Mouse (Mus musculus) mature B cell (primary cell): Measurements from ENCODE around the gene Cdh24.

Experiments
- in situ Hi-C: fragments of 300-500 bp; cut with MboI; formaldehyde crosslinking; loops from 2 replicates; pipeline ENCODE4 v1.14.3; 2019

Gene Cdh24

DNA sequence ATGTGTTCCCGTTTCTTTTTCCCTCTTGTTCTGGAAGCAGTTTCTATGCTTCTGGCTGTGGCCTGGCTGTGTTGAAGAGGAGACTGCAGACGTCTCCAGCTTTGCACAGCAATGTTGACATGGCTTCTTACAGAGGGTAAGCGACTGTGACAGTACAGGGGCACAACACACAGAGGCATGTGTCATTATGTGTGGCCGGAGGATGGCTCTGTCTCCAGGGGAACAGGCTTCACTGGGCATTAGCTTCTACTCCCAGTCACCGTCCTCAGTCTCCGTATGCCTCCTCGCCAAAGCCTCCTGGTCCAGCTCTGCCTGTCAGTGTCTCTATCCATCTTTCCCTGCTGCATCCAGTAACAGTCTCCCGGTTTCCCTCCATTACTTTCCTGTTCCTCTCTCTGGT, 33.9 kb downstream of the Cdh24 start:
- in situ Hi-C loops, result no loop called here

DNA sequence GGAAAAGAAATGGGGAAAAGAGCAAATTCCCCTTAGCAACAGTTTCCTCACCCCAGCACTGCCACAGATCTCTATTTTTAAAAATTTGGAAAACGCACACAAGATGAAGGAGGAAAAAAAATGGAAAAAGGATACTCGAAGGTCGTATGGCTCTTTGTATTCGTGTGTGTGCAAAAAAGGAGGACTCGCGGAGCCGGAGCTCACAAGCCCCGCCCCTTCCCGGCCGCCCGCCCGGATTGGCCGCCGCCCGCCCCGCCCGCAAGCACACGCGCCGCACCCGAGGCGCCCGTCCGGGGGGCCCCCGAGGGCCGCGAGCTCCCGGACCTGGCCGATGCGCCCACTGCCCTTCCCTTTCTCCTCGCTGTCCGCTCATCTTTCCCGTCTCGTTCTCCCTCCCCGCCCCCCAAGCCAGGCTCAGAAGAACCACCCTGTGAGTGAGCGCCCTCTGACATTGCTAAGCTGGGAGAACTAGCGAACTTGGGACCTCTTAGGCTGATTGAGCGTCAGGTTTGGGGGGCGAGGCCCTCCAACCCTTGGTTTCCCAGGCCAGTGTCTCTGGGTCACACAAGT, 35.3 kb downstream of the Cdh24 start, which contains the start of gene 4931414P19Rik:
Gene 4931414P19Rik (minus strand): TSS at position 242 of the 570 bp plus-strand sequence.
- in situ Hi-C loops, result no loop called here

DNA sequence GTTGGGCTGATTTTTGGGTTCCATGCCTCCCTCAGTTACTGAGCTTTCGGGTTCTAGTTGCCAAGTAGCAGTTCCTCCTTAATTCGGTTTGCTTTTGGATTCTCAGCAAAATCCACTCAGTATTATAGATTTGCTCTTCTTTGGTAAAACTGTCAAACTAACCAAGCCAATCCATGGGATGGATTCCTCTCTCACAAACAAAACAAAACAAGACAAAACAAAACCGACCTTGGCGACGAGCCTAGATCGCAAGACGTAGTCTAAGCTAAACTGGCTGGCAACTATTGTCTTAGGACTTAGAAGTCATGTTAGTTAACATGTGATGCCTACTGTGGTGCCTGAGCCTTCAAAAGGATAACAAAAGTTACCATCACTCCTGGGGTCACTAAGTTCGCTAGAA, 37.5 kb downstream of the Cdh24 start:
- in situ Hi-C loops, result no loop called here

DNA sequence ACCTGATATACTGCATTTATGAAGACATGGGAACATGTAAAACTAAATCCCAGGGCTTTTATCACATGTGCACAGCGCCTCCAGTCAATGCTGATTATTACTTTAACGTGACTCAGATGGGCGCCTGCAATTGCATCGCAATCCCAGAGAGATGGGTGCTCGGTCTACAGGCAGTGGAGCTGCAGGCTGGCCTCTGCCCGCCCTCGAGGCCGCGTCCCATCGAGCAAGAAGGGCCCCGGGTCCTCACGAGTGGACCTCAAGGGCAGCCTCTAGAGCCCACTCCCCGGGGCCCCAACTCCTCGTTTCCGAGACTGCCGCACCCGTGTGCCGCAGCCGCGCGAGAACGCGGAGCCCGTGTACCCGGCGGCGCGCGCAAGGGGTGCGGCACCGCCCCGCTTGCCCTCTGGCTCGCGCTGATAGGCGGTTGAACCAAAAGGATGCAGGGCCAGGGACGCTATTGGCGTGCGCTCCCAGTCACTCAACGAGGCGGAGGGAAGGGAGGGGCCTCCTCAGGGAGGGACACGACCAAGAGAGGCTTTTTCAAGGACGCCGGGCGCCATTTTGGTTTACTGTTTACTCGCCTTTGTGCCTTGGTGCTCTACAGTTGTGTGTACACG, 38.0 kb downstream of the Cdh24 start:
- in situ Hi-C loops, result no loop called here

DNA sequence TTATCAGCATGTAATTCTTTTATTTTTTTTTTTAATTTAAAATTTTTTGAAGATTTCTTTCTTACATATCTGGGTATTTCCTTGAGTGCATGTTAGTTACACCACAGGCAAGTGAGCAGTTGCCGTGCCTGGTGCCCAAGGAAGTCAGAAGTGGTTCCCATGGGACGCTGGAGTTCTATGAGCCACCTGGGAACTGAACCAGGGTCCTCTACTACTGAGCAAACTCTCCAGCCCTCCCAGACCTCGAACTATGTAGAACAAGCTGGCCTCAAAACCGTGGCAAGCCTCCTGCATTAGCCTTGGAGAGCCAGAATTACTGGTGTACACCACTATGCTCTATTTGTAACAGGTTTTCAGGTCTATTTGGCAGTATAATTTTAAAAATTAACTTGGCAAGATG, 38.6 kb downstream of the Cdh24 start:
- in situ Hi-C loops, result no loop called here

DNA sequence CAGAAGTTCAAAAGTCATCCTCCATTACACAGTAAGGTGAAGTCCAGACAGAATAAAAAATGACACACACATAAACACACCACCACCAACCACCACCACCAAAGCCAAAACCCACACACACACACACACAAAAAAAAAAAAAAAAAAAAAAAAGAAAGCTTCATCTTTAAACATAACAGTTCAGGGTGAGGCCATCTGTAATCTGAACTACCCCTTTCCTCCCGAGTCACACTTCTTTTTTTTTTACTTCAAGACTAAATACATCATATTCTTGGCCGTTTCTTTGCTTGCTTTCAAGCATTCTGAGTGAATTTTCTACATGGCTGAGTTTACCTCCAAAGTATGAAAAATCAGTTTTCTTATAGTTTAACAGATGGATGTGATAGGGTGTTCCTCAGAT, 39.6 kb downstream of the Cdh24 start:
- in situ Hi-C loops, result no loop called here

DNA sequence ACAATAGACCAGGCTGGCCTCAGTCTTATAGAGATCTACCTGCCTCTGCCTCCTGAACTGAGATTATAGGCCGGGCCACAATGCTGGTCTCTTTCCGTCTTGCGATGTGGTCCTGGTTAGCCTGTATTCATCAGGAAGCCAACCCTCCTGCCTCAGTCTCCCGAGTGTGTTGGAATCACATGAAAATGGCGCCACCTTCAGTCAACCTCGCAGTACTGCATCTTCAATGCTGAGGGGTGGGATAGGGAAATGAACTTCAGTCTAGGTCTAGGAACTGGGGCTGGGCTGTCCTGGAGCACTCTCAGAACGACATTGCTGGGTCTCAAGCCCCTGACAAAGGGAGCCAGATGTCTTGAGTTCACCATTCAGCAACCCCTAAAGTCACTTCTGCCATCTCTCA, 44.1 kb downstream of the Cdh24 start:
- in situ Hi-C loops, result no loop called here

DNA sequence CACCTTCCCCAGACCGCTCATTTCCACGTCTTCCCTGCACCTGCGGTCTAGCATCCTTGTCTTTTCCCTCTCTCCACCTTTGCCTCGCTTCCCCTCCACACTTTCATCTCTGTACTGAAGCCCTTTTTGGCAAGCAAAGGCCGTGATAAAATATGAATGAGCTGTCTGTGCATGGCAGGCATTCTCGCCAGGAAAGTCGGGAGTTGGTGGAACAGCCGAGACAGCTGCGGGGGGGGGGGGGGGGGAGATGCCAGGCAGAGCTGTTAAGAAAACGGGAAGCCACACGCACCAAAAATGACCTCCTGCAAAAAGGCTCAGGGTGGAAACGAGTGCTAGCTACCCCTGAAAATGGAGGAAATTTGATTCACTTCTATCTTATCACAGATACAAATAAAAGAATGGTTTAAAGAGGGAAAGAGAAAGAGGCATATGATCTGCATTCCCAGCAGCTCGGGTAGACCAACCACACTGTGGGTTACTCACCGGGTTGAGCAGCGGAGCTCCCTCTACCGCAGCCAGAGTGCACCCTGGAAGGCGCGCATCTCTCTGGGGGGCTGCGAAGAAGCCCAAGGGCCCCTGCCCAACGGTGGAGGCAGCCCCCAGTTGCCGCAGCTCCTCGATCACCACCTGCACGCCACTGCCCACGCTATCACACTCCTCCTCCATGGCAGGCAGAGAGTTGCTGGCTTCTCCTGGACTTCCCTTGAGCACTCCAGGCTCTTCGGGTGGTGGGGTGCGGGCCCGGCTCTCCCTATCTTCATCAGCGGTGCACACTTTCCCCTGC, 46.3 kb downstream of the Cdh24 start:
- in situ Hi-C loops, result no loop called here

DNA sequence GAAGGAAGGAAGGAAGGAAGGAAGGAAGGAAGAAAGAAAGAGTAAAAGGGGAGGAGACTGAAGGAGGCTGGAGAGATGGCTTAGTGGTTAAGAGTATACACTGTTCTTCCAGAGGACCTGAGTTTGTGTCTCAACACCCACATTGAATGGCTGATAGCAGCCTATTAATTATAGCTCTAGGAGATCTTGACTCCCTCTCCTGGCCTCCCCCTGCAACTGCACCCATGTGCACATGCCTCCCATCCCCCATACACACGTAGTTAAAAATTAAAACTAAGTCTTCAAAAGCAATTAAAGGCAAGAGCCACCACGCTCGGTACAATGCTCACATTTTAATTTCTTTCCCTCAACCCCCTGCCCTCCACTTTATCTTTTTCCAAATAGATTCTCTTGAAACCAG, 47.1 kb downstream of the Cdh24 start:
- in situ Hi-C loops, result no loop called here

DNA sequence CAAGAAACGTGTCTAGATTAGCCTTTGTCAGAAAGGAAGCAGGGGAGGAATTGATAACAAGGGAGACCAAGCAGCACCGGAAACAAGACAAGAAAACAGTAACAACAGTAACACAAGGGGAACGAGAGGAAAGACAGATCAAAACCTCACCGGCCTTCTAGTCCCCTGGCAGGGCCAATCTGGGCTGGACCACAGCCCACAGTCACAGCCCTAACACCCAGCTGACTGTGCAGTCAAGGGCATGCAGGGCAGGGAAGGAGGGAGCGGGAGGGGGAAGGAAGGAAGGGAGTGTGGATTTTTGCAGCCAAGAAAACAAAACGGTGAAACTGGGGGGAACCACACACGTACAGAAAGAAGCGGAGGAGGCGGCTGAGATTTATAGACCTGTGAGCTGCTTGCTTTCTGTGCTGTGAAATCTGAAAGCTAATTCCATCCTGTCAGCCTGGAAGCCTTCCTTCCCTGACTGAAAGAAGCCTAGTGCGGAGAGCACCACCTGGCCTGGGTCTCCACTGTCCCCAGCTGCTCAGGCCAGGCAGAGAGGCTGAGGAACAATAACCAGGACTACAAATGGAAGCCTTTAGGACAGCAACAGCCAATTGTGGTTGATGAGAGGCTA, 48.7 kb downstream of the Cdh24 start:
- in situ Hi-C loops, result no loop called here

DNA sequence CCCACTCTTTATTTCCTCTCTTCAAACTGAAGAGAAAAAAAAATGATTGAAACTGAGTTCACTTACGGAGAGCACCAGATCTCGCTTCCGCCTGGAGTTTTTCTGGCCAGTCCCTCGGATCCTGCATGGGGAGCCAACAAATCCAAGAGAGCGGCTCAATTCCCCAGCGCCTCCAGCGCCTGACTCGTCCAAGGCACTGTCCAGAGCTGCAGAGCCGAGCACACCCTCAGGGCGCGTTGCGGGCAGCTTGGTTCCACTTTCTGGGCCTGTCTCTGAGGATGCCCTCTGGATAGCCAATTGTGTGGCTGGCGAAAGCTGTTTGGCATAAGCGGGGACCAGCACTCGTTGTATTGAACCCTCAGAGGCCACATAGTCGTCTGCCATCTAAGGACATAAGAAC, 50.1 kb downstream of the Cdh24 start:
- in situ Hi-C loops, result no loop called here

DNA sequence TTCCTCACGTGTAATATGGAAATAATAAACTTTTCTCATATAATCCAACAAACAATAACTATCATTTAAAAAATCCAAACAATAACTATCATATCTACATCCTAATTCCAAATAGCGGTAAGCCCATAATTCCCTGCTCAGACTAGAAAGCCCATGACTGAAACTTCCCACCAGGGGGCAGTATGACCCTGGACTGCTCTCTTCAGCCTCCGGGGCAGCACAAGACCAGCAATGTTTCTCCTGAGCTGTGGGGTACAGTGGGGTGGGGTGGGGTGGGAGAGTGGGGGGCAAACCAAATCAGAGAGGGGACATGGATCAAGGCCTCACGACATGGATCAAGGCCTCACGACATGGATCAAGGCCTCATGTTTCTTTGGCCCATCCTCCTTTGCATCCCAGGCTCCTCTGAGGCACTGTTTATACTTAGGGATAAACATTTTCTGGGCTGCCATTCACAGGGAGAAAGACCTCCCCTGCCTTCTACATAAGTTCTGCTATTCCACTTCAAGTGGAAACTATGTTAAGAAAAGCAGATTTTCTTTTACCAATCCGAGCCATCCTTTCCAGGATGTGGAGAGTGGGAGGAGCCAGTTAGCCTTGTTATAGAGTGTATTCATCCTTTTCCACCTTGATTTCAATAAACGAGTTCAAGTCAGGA, 57.4 kb downstream of the Cdh24 start:
- in situ Hi-C loops, result no loop called here

DNA sequence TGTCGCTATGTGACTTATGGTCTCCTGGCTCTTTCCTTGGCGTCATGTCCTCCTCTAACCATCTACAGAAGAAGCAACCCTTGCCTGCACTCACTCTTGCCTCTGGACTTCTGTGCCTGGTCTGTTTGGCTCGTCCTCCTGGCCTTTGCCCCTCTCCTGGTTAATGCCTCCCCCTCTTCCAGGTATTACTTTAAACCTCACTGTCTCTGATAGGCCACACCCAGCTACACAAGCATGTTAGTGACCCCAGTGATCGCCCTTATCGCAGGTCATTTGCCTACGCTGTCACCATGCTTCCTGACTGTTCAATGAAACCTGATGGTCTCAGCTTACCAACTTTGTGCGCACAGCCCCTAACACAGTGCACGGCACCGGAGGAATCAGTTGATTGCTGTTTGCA, 58.6 kb downstream of the Cdh24 start:
- in situ Hi-C loops, result no loop called here
